Mouse (Mus musculus) cerebellum, postnatal 36 days (tissue): ENCODE measurements around the gene Rbm47.
A peak's percentile ranks its signal among the peaks of the same experiment; 100 is the strongest.

Source experiments
- DNase-seq, 2 experiments: peaks; one replicate each; pipeline ENCODE4 v3.0.0; 2021 to 2022; ENCODE audit warnings: mixed read lengths in 2 of 2

Rbm47 gene

GRCm38 (mm10) chr5:66156431-66156962 is 16.4 kb downstream of the Rbm47 start:
- DNase-seq = no peak

- no peak for DNase-seq
Observed at GRCm38 (mm10) chr5:66154616-66155015, 18.3 kb downstream of the Rbm47 start.

- DNase-seq = no peak
Observed at GRCm38 (mm10) chr5:66153486-66153885, 19.4 kb downstream of the Rbm47 start.

GRCm38 (mm10) chr5:66151301-66152188 is 21.4 kb downstream of the Rbm47 start:
- DNase-seq = peak; percentile 4 to 9

- peak; percentile 28 to 34 for DNase-seq
Observed at GRCm38 (mm10) chr5:66150706-66151300, 22.1 kb downstream of the Rbm47 start.

DNA sequence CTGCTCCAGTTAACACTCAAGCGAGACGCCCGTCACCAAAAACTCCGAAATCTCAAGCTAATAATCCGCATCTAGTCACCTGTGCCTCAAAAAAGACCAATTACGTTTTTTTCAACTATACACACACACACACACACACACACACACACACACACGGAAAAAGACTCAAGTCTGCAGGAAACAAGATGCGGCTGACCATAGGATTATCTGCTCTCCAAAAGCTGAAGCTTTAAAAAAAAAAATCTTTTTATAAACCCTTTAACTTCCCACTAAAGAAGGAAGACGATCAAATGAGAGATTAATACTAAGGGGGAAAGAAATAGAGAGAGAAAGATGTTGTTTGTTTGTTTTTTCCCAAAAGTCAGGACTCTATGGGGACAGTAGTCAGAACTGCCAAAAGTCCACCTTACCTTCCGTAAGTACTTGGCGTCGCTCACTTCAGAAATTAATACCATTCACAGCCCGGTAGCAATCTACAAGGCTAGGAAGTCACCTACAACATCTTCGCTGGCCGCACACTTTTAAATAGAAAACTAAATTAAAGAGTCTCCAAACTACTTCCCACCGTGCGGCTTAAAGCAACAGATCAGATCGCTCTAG is 22.7 kb downstream of the Rbm47 start:
- no peak for DNase-seq

GRCm38 (mm10) chr5:66149571-66149970 is 23.3 kb downstream of the Rbm47 start:
- DNase-seq = no peak

- no peak for DNase-seq
Observed at GRCm38 (mm10) chr5:66149111-66149510, 23.8 kb downstream of the Rbm47 start.

GRCm38 (mm10) chr5:66147313-66147712 is 25.6 kb downstream of the Rbm47 start:
- no peak for DNase-seq

GRCm38 (mm10) chr5:66145583-66145982 is 27.3 kb downstream of the Rbm47 start:
- DNase-seq = no peak

DNA sequence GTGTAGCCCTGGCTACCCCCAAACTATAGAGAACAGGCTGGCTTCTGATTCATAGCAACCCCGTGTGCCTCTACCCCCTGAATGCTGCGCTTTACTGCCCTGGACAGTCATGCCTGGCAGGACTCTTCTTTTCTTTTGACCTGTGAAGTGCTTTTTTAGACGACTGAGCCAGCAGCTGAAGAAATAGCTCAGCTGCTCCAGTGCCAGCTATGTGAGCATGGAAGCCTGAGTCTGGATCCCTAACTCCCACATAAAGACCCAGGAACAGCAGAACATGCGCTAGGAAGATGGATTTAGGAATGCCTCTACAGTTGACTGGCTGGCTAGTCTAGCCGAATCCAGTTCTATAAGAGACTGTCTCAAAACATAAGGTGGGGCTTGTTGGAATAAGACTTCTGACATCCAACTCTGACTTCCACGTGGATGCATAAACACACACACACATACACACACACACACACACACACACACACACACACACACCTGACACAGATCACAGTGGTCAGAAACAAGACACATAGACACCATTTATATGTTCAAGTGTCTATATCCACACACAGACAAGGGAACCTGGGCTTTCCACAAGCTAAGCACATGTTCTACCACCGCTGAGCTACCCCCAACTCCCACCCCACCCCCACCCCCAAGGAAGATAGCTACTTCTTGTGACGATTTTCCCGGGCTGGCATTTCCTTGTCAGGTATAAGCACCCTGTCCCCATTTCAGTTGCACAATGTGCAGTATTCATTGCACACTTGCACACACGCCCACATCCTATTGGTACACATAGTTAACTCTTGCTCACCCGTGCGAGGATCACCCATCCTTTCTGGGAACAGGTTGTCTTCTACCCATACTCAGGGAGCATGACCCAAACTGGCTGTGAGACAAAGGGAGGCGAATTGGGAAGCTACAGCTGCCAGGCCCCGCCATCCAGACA is 29.6 kb downstream of the Rbm47 start:
- no peak for DNase-seq

DNA sequence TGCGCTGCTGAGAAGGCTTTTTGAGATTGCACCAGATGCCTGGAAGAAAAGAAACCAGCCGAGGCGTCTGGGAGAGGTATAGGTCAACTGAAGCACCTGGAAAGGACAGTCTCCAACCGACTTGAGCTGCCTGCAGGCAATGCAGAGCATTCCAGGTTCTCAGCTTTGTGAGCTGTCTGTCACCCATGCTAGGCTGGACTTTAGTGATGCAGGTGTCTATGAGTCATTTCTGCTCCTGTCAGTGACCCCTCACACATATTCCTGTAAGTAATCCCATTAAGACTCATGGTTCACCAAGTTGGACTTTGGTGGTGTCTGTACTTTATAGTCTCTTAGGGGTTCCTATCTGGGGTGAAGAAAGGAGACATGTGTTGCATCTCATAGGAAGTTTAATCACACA is 31.4 kb downstream of the Rbm47 start:
- no peak for DNase-seq

- no peak for DNase-seq
Observed at GRCm38 (mm10) chr5:66139634-66140295, 33.2 kb downstream of the Rbm47 start.

DNA sequence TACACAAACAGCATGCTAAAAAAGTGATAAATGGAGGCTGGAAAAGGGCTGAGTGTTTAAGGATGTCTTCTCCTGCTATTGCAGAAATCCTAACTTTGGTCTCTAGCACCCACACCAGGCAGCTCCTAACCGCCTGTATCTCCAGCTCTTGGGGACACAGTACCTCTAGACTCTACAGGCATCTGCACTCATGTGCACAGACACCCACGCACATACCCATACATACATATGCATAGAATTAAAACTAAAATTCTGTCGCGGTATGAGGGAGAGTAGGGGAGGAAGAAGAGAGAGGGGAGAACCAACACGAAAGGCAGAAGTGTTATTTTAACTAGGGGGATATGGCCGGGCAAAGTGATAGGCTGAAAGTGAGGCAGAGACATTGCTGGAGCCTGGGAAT is 33.7 kb downstream of the Rbm47 start:
- no peak for DNase-seq

- no peak for DNase-seq
Observed at GRCm38 (mm10) chr5:66138597-66138996, 34.3 kb downstream of the Rbm47 start.

DNA sequence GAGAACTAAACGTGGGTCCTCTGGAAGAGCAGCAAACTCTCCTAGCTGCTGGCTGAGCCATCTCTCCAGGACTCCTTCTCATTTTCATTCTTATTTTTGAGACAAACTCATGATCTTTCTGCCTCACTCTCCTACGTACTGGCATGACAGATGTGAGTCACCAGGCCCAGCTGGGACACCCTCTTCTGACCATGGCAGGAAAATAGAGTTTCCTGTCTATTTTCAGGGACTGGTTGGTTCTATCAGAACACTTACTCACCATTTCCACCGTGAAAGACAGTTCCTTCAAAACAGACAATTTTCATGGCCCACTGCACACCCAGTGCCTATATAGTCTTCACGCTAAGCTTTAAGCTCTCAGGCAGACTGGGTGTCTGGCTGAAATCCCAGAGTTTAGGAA is 35.7 kb downstream of the Rbm47 start:
- no peak for DNase-seq

GRCm38 (mm10) chr5:66135853-66136210 is 37.1 kb downstream of the Rbm47 start:
- no peak for DNase-seq

GRCm38 (mm10) chr5:66135161-66135852 is 37.6 kb downstream of the Rbm47 start:
- DNase-seq = no peak

- no peak for DNase-seq
Observed at GRCm38 (mm10) chr5:66134578-66134977, 38.3 kb downstream of the Rbm47 start.

GRCm38 (mm10) chr5:66128948-66129347 is 44.0 kb downstream of the Rbm47 start:
- no peak for DNase-seq

- no peak for DNase-seq
Observed at GRCm38 (mm10) chr5:66125418-66125817, 47.5 kb downstream of the Rbm47 start.
